Mouse (Mus musculus): ENCODE measurements at regions not wholly inside any gene's neighbourhood (a gene's known extent, or its start where the extent isn't known, plus 50 kb on each side); places are given as distances from the start of the nearest gene placed in this dataset.

DNA sequence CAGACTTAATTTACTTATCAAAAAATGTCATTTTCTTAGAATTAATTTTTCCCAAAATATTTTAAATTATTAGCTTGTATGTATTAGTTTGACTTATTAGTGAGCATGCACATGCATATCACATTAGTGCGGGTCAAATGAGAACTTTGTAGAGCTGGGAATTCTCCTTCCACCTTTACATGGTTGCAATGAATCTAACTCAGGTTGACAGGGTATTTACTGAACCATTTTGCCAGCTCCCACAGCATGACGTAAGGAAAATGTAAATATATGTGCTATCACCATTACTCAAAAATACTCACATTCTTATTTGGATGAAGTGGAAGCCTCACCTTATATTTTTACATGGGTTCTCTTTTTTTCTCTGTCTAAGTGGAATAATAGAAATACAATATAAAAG is 179.4 kb upstream of the Ppfia2 start:
- TF ChIP-seq CTCF (IDR thresholded peaks at IDR 0.05; ENCODE audit: low read depth) = no peak
- no peaks in the 10 kb centered on the region for H3K36me3 ChIP-seq (ENCODE audit: insufficient read depth, low read length)
- no peaks in the 10 kb centered on the region for H3K27me3 ChIP-seq (ENCODE audit: insufficient read depth, low read length)
- H3K9ac ChIP-seq (ENCODE audit: low read depth, low read length) = no peak overlapping the region
- H3K4me1 ChIP-seq (replicated peaks; ENCODE audit: insufficient read depth, low read length) = no peaks in the 10 kb centered on the region
- no peak overlapping the region for H3K27ac ChIP-seq
- 87% methylated on average over 2 of the region's 2 CpGs for WGBS
- ATAC-seq (replicated peaks; ENCODE audit: low FRiP score, low read depth) = no peak
- no peak overlapping the region for H3K4me3 ChIP-seq (replicated peaks; ENCODE audit: low read depth, low read length)
- no peak for DNase-seq (ENCODE audit: low spot score)
- no peaks in the 10 kb centered on the region for H3K9me3 ChIP-seq (replicated peaks; ENCODE audit: low read length)
- no peak overlapping the region for H3K4me2 ChIP-seq (ENCODE audit: low read length)

DNA sequence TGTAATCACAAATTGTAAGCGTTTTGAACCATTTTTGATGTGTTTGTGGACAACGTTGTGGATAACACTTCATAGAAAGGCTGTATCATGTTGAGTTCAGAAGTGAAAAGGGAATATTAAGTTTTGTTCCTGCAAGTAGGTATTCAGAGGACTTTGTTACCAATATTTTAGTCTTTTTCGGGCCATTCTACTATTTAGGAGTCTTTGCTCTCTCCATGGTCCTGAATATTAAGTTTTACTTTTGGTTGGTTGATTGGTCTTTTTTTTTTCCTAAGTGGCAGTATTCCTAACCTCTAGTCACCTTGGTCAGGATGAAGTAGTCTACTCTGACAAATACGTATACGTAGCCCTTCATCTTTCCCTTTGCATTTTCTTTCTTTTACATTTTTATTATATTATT is 174.6 kb upstream of the Ppfia2 start:
- Histone ChIP-seq H3K27me3 (ENCODE audit: insufficient read depth, low read length) (no peaks in the 10 kb centered on the region), H3K4me1 (replicated peaks; ENCODE audit: insufficient read depth, low read length) (no peaks in the 10 kb centered on the region), H3K27ac (no peak overlapping the region), H3K9ac (ENCODE audit: low read depth, low read length) (no peak overlapping the region), H3K9me3 (replicated peaks; ENCODE audit: low read length) (no peaks in the 10 kb centered on the region), H3K36me3 (ENCODE audit: insufficient read depth, low read length) (no peaks in the 10 kb centered on the region), H3K4me2 (ENCODE audit: low read length) (no peak overlapping the region), H3K4me3 (replicated peaks; ENCODE audit: low read depth, low read length) (no peak overlapping the region)
- 84% methylated on average over 5 of the region's 5 CpGs for WGBS
- DNase-seq (ENCODE audit: low spot score) = peak; percentile 22
- ATAC-seq (replicated peaks; ENCODE audit: low FRiP score, low read depth) = no peak
- no peak for TF ChIP-seq CTCF (IDR thresholded peaks at IDR 0.05; ENCODE audit: low read depth)

- no peak for DNase-seq (ENCODE audit: low spot score)
Measured at GRCm38 (mm10) chr10:106335166-106335565, 135.0 kb upstream of the Ppfia2 start.

GRCm38 (mm10) chr10:106351663-106352062 is 118.5 kb upstream of the Ppfia2 start:
- no peak for TF ChIP-seq CTCF (IDR thresholded peaks at IDR 0.05; ENCODE audit: low read depth)
- H3K27ac ChIP-seq = no peak overlapping the region
- H3K4me1 ChIP-seq (replicated peaks; ENCODE audit: insufficient read depth, low read length) = no peaks in the 10 kb centered on the region
- H3K36me3 ChIP-seq (ENCODE audit: insufficient read depth, low read length) = no peaks in the 10 kb centered on the region
- H3K4me2 ChIP-seq (ENCODE audit: low read length) = no peak overlapping the region
- no peak overlapping the region for H3K4me3 ChIP-seq (replicated peaks; ENCODE audit: low read depth, low read length)
- H3K9ac ChIP-seq (ENCODE audit: low read depth, low read length) = no peak overlapping the region
- no peaks in the 10 kb centered on the region for H3K9me3 ChIP-seq (replicated peaks; ENCODE audit: low read length)
- DNase-seq (ENCODE audit: low spot score) (no peak), ATAC-seq (replicated peaks; ENCODE audit: low FRiP score, low read depth) (no peak)
- H3K27me3 ChIP-seq (ENCODE audit: insufficient read depth, low read length) = no peaks in the 10 kb centered on the region
- 80% methylated on average over 1 of the region's 1 CpGs for WGBS

More at GRCm38 (mm10) chr10:106335166-106335565, 135.0 kb upstream of the Ppfia2 start:
- no peak for ATAC-seq (replicated peaks; ENCODE audit: low FRiP score, low read depth)
- Histone ChIP-seq H3K27me3 (ENCODE audit: insufficient read depth, low read length) (no peaks in the 10 kb centered on the region), H3K4me1 (replicated peaks; ENCODE audit: insufficient read depth, low read length) (no peaks in the 10 kb centered on the region), H3K4me2 (ENCODE audit: low read length) (no peak overlapping the region), H3K27ac (no peak overlapping the region), H3K9me3 (replicated peaks; ENCODE audit: low read length) (no peaks in the 10 kb centered on the region), H3K36me3 (ENCODE audit: insufficient read depth, low read length) (no peaks in the 10 kb centered on the region), H3K4me3 (replicated peaks; ENCODE audit: low read depth, low read length) (no peak overlapping the region), H3K9ac (ENCODE audit: low read depth, low read length) (no peak overlapping the region)
- no peak for TF ChIP-seq CTCF (IDR thresholded peaks at IDR 0.05; ENCODE audit: low read depth)
- 92% methylated on average over 1 of the region's 1 CpGs for WGBS

GRCm38 (mm10) chr10:106375653-106376052 is 94.5 kb upstream of the Ppfia2 start:
- no peak overlapping the region for H3K4me2 ChIP-seq (ENCODE audit: low read length)
- no peak for TF ChIP-seq CTCF (IDR thresholded peaks at IDR 0.05; ENCODE audit: low read depth)
- H3K4me3 ChIP-seq (replicated peaks; ENCODE audit: low read depth, low read length) = no peak overlapping the region
- no peak overlapping the region for H3K27ac ChIP-seq
- ATAC-seq (replicated peaks; ENCODE audit: low FRiP score, low read depth) = no peak
- DNase-seq (ENCODE audit: low spot score) = no peak
- no peak overlapping the region for H3K9ac ChIP-seq (ENCODE audit: low read depth, low read length)
- no peaks in the 10 kb centered on the region for H3K36me3 ChIP-seq (ENCODE audit: insufficient read depth, low read length)
- no peaks in the 10 kb centered on the region for H3K9me3 ChIP-seq (replicated peaks; ENCODE audit: low read length)
- no peaks in the 10 kb centered on the region for H3K27me3 ChIP-seq (ENCODE audit: insufficient read depth, low read length)
- H3K4me1 ChIP-seq (replicated peaks; ENCODE audit: insufficient read depth, low read length) = no peaks in the 10 kb centered on the region
- 87% methylated on average over 1 of the region's 1 CpGs for WGBS

DNA sequence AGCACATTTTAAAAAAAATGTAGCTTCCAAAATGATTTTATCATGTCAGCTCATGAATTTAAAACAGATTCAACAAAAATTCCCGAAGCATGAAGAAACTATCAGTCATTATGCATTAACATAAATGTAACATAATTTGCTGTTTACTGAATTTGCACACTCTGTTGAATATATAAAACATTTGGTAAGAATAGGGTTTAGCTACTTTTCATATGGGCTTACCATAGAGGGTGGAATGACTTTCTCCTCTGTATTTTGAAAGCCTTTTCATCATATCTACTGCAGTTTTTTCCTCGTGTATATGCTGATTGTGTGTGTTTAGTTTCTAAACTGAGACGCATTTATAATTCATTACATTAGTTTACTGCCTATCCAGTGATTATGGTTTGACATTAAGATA is 94.0 kb upstream of the Ppfia2 start:
- no peaks in the 10 kb centered on the region for H3K27me3 ChIP-seq (ENCODE audit: insufficient read depth, low read length)
- WGBS = 76% methylated on average over 3 of the region's 3 CpGs
- DNase-seq (ENCODE audit: low spot score) (no peak), ATAC-seq (replicated peaks; ENCODE audit: low FRiP score, low read depth) (no peak)
- no peaks in the 10 kb centered on the region for H3K9me3 ChIP-seq (replicated peaks; ENCODE audit: low read length)
- H3K4me2 ChIP-seq (ENCODE audit: low read length) = no peak overlapping the region
- H3K27ac ChIP-seq = no peak overlapping the region
- TF ChIP-seq CTCF (IDR thresholded peaks at IDR 0.05; ENCODE audit: low read depth) = no peak
- H3K4me1 ChIP-seq (replicated peaks; ENCODE audit: insufficient read depth, low read length) = no peaks in the 10 kb centered on the region
- no peaks in the 10 kb centered on the region for H3K36me3 ChIP-seq (ENCODE audit: insufficient read depth, low read length)
- no peak overlapping the region for H3K4me3 ChIP-seq (replicated peaks; ENCODE audit: low read depth, low read length)
- no peak overlapping the region for H3K9ac ChIP-seq (ENCODE audit: low read depth, low read length)

- no peaks in the 10 kb centered on the region for H3K4me1 ChIP-seq (replicated peaks; ENCODE audit: insufficient read depth, low read length)
- no peak overlapping the region for H3K4me2 ChIP-seq (ENCODE audit: low read length)
- no peak overlapping the region for H3K4me3 ChIP-seq (replicated peaks; ENCODE audit: low read depth, low read length)
- no peak for ATAC-seq (replicated peaks; ENCODE audit: low FRiP score, low read depth)
- no peak overlapping the region for H3K9ac ChIP-seq (ENCODE audit: low read depth, low read length)
- WGBS = 70% methylated on average over 2 of the region's 2 CpGs
- H3K36me3 ChIP-seq (ENCODE audit: insufficient read depth, low read length) = no peaks in the 10 kb centered on the region
- DNase-seq (ENCODE audit: low spot score) = no peak
- no peak overlapping the region for H3K27ac ChIP-seq
- H3K9me3 ChIP-seq (replicated peaks; ENCODE audit: low read length) = no peaks in the 10 kb centered on the region
- H3K27me3 ChIP-seq (ENCODE audit: insufficient read depth, low read length) = no peaks in the 10 kb centered on the region
- TF ChIP-seq CTCF (IDR thresholded peaks at IDR 0.05; ENCODE audit: low read depth) = 0 out of 2 replicates have a peak, but pooled peaks have one; percentile 2
Measured at GRCm38 (mm10) chr10:106380628-106381027, 89.5 kb upstream of the Ppfia2 start.

Measured in kidney, postnatal 0 days (tissue).